Mouse (Mus musculus) small intestine, adult 2 months (tissue): Measurements from ENCODE around the gene Clca4b.

Source experiments
- CTCF ChIP-seq: fragments of 200-500 bp; IDR thresholded peaks from 2 replicates; pipeline ENCODE4 v1.5.1; 2012; ENCODE audit warnings: low read depth, mild to moderate bottlenecking, control low read depth, inconsistent platforms, low read length, moderate library complexity, mixed read lengths; ENCODE audit not compliant: insufficient replicate concordance, insufficient read length; ENCODE audit errors: extremely low read depth
- POLR2A ChIP-seq: fragments of 200-500 bp; IDR thresholded peaks from 2 replicates; pipeline ENCODE4 v1.6.1; 2012; ENCODE audit warnings: low read depth, mild to moderate bottlenecking, control low read depth, inconsistent platforms, low read length, moderate library complexity

- no peak for TF ChIP-seq CTCF
- TF ChIP-seq POLR2A, result no peak
Observed at GRCm38 (mm10) chr3:144976091-144976490, 43.8 kb upstream of the Clca4b start.
